Mouse (Mus musculus) MEL (cell line): ENCODE measurements at regions not wholly inside any gene's neighbourhood (a gene's known extent, or its start where the extent isn't known, plus 50 kb on each side); places are given as distances from the start of the nearest gene placed in this dataset.

Experiments
- DNase-seq: peaks from one replicate; pipeline ENCODE4 v3.0.0; 2011; ENCODE audit warnings: low read depth, low spot score
- H3K27ac ChIP-seq: 2 replicates; pipeline ENCODE4 v1.5.1; 2012; ENCODE audit warnings: low read depth, mild to moderate bottlenecking, control low read depth, low read length, moderate library complexity; ENCODE audit not compliant: control insufficient read depth
- H3K27me3 ChIP-seq, 2 experiments: fragments of 150-350 bp in 1 of 2; sonication (generic) in 1 of 2; 2 replicates each; pipeline ENCODE4 v1.6.1; 2012; ENCODE audit warnings: low read length in 2 of 2, mild to moderate bottlenecking in 2 of 2, improper control_type of control experiment in 1 of 2, moderate library complexity in 1 of 2; ENCODE audit not compliant: insufficient read depth in 2 of 2, control insufficient read depth in 1 of 2
- H3K36me3 ChIP-seq, 2 experiments: 2 replicates each; pipeline ENCODE4 v1.6.1; 2012 to 2014; ENCODE audit warnings: low read length in 2 of 2, improper control_type of control experiment in 1 of 2, inconsistent platforms in 1 of 2, mild to moderate bottlenecking in 1 of 2; ENCODE audit not compliant: insufficient read depth in 2 of 2, control insufficient read depth in 1 of 2
- H3K4me1 ChIP-seq, 2 experiments: fragments of 150-350 bp in 1 of 2; sonication (generic) in 1 of 2; 2 replicates each; pipeline ENCODE4 v1.6.1; 2012; ENCODE audit warnings: low read length in 2 of 2, improper control_type of control experiment in 1 of 2, mild to moderate bottlenecking in 1 of 2; ENCODE audit not compliant: insufficient read depth in 2 of 2, control insufficient read depth in 1 of 2
- H3K4me3 ChIP-seq, 2 experiments: fragments of 150-350 bp in 1 of 2; sonication (generic) in 1 of 2; 2 replicates each; pipeline ENCODE4 v1.5.1; 2012; ENCODE audit warnings: low read depth in 2 of 2, low read length in 2 of 2, mild to moderate bottlenecking in 2 of 2, moderate library complexity in 2 of 2, control low read depth in 1 of 2, improper control_type of control experiment in 1 of 2; ENCODE audit not compliant: control insufficient read depth in 1 of 2, insufficient read depth in 1 of 2
- H3K79me2 ChIP-seq: 2 replicates; pipeline ENCODE4 v1.6.1; 2012; ENCODE audit warnings: mild to moderate bottlenecking, low read length, moderate library complexity; ENCODE audit not compliant: control insufficient read depth, poor library complexity, insufficient read depth
- H3K9ac ChIP-seq: 2 replicates; pipeline ENCODE4 v1.6.1; 2012; ENCODE audit warnings: low read depth, mild to moderate bottlenecking, control low read depth, low read length, moderate library complexity; ENCODE audit not compliant: control insufficient read depth, poor library complexity, severe bottlenecking
- H3K9me3 ChIP-seq: fragments of 150-350 bp; sonication (generic); replicated peaks from 2 replicates; pipeline ENCODE4 v1.6.1; 2012; ENCODE audit warnings: mild to moderate bottlenecking, low read length, improper control_type of control experiment, moderate library complexity; ENCODE audit not compliant: insufficient read depth
- BHLHE40 ChIP-seq: IDR thresholded peaks from 2 replicates; pipeline ENCODE4 v1.6.1; 2012; ENCODE audit warnings: low read depth, mild to moderate bottlenecking, inconsistent platforms, low read length, improper control_type of control experiment, borderline replicate concordance
- CHD1 ChIP-seq: IDR thresholded peaks from 2 replicates; pipeline ENCODE4 v1.6.1; 2012; ENCODE audit warnings: low read depth, mild to moderate bottlenecking, inconsistent platforms, low read length, improper control_type of control experiment
- CTCF ChIP-seq, 3 experiments: IDR thresholded peaks in 2 of 3; conservative IDR thresholded peaks in 1 of 3; 2 replicates each; pipeline ENCODE4 v1.5.1; 2011 to 2012; ENCODE audit warnings: low read length in 3 of 3, low read depth in 2 of 3, mild to moderate bottlenecking in 2 of 3, improper control_type of control experiment in 1 of 3, inconsistent platforms in 1 of 3, mixed read lengths in 1 of 3, moderate library complexity in 1 of 3; ENCODE audit not compliant: control insufficient read depth in 1 of 3, insufficient read depth in 1 of 3, poor library complexity in 1 of 3, severe bottlenecking in 1 of 3
- E2F4 ChIP-seq: IDR thresholded peaks from 2 replicates; pipeline ENCODE4 v1.6.1; 2011; ENCODE audit warnings: low read depth, low read length, improper control_type of control experiment, borderline replicate concordance
- GABPA ChIP-seq: IDR thresholded peaks from 2 replicates; pipeline ENCODE4 v1.6.1; 2012; ENCODE audit warnings: low read depth, mild to moderate bottlenecking, inconsistent platforms, low read length, improper control_type of control experiment, moderate library complexity
- HCFC1 ChIP-seq: IDR thresholded peaks from 2 replicates; pipeline ENCODE4 v1.6.1; 2012; ENCODE audit warnings: low read depth, mild to moderate bottlenecking, inconsistent platforms, low read length, improper control_type of control experiment, moderate library complexity
- JUND ChIP-seq: IDR thresholded peaks from 2 replicates; pipeline ENCODE4 v1.6.1; 2011; ENCODE audit warnings: low read depth, mild to moderate bottlenecking, improper control_type of control experiment, low read length
- MAFK ChIP-seq: IDR thresholded peaks from 2 replicates; pipeline ENCODE4 v1.6.1; 2011; ENCODE audit warnings: low read depth, mild to moderate bottlenecking, low read length, improper control_type of control experiment, borderline replicate concordance
- MAX ChIP-seq: IDR thresholded peaks from 2 replicates; pipeline ENCODE4 v1.6.1; 2011; ENCODE audit warnings: low read length, improper control_type of control experiment
- MAZ ChIP-seq: IDR thresholded peaks from 2 replicates; pipeline ENCODE4 v1.6.1; 2012; ENCODE audit warnings: low read depth, mild to moderate bottlenecking, inconsistent platforms, low read length, improper control_type of control experiment
- MXI1 ChIP-seq: IDR thresholded peaks from 2 replicates; pipeline ENCODE4 v1.6.1; 2011; ENCODE audit warnings: mild to moderate bottlenecking, low read depth, low read length, improper control_type of control experiment
- MYB ChIP-seq: IDR thresholded peaks from 2 replicates; pipeline ENCODE4 v1.6.1; 2011; ENCODE audit warnings: mild to moderate bottlenecking, low read depth, low read length, improper control_type of control experiment
- MYC ChIP-seq: IDR thresholded peaks from 2 replicates; pipeline ENCODE4 v1.6.1; 2011; ENCODE audit warnings: low read depth, mild to moderate bottlenecking, low read length, improper control_type of control experiment, moderate library complexity
- NELFE ChIP-seq: IDR thresholded peaks from 2 replicates; pipeline ENCODE4 v1.6.1; 2011; ENCODE audit warnings: low read depth, low read length, improper control_type of control experiment
- NRF1 ChIP-seq: IDR thresholded peaks from 2 replicates; pipeline ENCODE4 v1.6.1; 2014; ENCODE audit warnings: low read depth, mild to moderate bottlenecking, inconsistent platforms, low read length, improper control_type of control experiment, moderate library complexity; ENCODE audit not compliant: poor library complexity, insufficient read depth, severe bottlenecking
- POLR2AphosphoS5 ChIP-seq: IDR thresholded peaks from 2 replicates; pipeline ENCODE4 v1.6.1; 2012; ENCODE audit warnings: low read depth, borderline replicate concordance, mild to moderate bottlenecking, inconsistent platforms, low read length, moderate library complexity, mixed read lengths
- RCOR1 ChIP-seq: IDR thresholded peaks from 2 replicates; pipeline ENCODE4 v1.6.1; 2012; ENCODE audit warnings: low read depth, mild to moderate bottlenecking, inconsistent platforms, low read length, improper control_type of control experiment
- SIN3A ChIP-seq: IDR thresholded peaks from 2 replicates; pipeline ENCODE4 v1.6.1; 2012; ENCODE audit warnings: low read length, improper control_type of control experiment, inconsistent platforms
- TCF12 ChIP-seq: IDR thresholded peaks from 2 replicates; pipeline ENCODE4 v1.6.1; 2014; ENCODE audit warnings: low read depth, mild to moderate bottlenecking, inconsistent platforms, low read length, improper control_type of control experiment, moderate library complexity
- UBTF ChIP-seq: IDR thresholded peaks from 2 replicates; pipeline ENCODE4 v1.6.1; 2012; ENCODE audit warnings: low read depth, mild to moderate bottlenecking, inconsistent platforms, low read length, improper control_type of control experiment, moderate library complexity, borderline replicate concordance; ENCODE audit not compliant: insufficient read depth
- USF1 ChIP-seq: IDR thresholded peaks from 2 replicates; pipeline ENCODE4 v1.6.1; 2014; ENCODE audit warnings: low read depth, mild to moderate bottlenecking, inconsistent platforms, low read length, improper control_type of control experiment, moderate library complexity
- ZC3H11A ChIP-seq: IDR thresholded peaks from 2 replicates; pipeline ENCODE4 v1.6.1; 2012; ENCODE audit warnings: low read depth, mild to moderate bottlenecking, inconsistent platforms, low read length, improper control_type of control experiment
- ZKSCAN1 ChIP-seq: IDR thresholded peaks from 2 replicates; pipeline ENCODE4 v1.6.1; 2012; ENCODE audit warnings: low read depth, mild to moderate bottlenecking, inconsistent platforms, low read length, improper control_type of control experiment, moderate library complexity

DNA sequence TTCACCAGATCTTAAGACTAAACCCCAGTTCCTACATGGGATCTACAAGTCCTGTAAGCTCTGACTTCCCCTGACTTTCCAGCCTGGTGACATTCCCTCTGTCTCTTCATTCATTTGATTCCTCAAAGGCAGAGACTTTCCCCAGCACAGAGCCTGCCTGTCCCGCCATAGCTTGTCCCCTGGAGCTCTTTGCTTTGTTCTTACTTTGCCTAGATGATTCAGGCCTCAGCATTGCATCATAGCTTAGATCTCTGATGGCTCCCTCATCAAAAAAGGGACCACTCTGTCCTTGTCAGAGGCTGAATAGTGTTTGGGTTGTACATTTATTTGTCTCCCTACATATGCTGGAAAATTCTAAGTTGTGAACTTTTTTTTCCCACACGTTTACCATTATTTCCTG, 57.6 kb upstream of the Exoc6 start:
- DNase-seq: no peak
- Histone ChIP-seq H3K79me2 (no peaks in the 10 kb centered on the region), H3K36me3 (peaks cover 0 to 22% of the 10 kb centered on the region in 2 experiments; a peak in 2 of 4 replicates), H3K27ac (no peak overlapping the region), H3K4me1 (peaks cover 8 to 17% of the 10 kb centered on the region in 2 experiments), H3K9ac (no peak overlapping the region), H3K27me3 (no peaks in the 10 kb centered on the region), H3K4me3 (no peak overlapping the region), H3K9me3 (no peaks in the 10 kb centered on the region)
- no peak for TF ChIP-seq ZC3H11A
- no peak for TF ChIP-seq MYB
- no peak for TF ChIP-seq UBTF
- TF ChIP-seq NRF1: no peak
- no peak for TF ChIP-seq MYC
- TF ChIP-seq TCF12: no peak
- no peak for TF ChIP-seq JUND
- TF ChIP-seq E2F4: no peak
- no peak for TF ChIP-seq MAZ
- no peak for TF ChIP-seq MAX
- no peak for TF ChIP-seq NELFE

DNA sequence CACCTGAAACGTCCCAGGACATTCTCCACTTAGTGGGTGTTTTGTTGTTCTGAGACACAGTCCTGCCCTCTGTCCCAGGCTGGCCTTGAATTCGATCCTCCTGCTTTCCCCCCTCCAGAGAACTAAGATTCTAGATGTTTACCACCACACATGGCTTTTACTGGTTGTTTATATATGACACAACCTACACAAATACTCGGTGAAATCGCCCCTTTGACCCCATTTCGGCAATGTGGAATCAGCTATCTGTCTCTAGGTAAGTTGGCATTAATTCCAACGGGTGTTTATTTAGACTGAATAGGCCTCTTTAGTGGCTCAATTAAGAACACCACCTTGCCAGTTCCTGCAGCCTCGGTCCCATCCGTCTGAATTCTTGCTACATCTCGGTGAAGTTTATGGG, 56.8 kb upstream of the Exoc6 start:
- Histone ChIP-seq H3K36me3 (peaks cover 0 to 19% of the 10 kb centered on the region in 2 experiments; a peak in 2 of 4 replicates), H3K79me2 (no peaks in the 10 kb centered on the region), H3K27ac (peak overlapping the region; percentile 42), H3K27me3 (no peaks in the 10 kb centered on the region), H3K4me3 (no peak overlapping the region), H3K4me1 (peaks cover 8 to 14% of the 10 kb centered on the region in 2 experiments), H3K9ac (no peak overlapping the region), H3K9me3 (no peaks in the 10 kb centered on the region)
- TF ChIP-seq USF1 (no peak), GABPA (no peak), NELFE (no peak), RCOR1 (no peak), POLR2AphosphoS5 (no peak), MXI1 (no peak), CHD1 (no peak), MAFK (no peak), BHLHE40 (no peak), ZC3H11A (no peak), MAZ (no peak), SIN3A (no peak), HCFC1 (no peak), CTCF (IDR thresholded peaks at IDR 0.05 in 2 of 3, conservative IDR thresholded peaks at IDR 0.05 in 1 of 3; ENCODE audit: control insufficient read depth in 1 of 3, insufficient read depth in 1 of 3, low read depth in 2 of 3, low read length in 3 of 3, poor library complexity in 1 of 3, severe bottlenecking in 1 of 3) (no peak), ZKSCAN1 (no peak), MYB (no peak), E2F4 (no peak), UBTF (no peak)
- no peak for DNase-seq
